Mouse (Mus musculus): ENCODE measurements around the gene Krtap4-8. TPM values are rescaled to one million over a fixed set of nuclear protein-coding genes. Genes with fewer than 3 reads are reported as not detected.
"Not testable (repeated sequence)": the region's sequence is repeated elsewhere in the genome, so short reads cannot be mapped to it uniquely, and the experiment has no call there.

Gene Krtap4-8
- polyA plus RNA-seq (2016; fragmentation: Nextera tagmentation; extraction: Ambion mirVana): not detected in 2 replicates

DNA sequence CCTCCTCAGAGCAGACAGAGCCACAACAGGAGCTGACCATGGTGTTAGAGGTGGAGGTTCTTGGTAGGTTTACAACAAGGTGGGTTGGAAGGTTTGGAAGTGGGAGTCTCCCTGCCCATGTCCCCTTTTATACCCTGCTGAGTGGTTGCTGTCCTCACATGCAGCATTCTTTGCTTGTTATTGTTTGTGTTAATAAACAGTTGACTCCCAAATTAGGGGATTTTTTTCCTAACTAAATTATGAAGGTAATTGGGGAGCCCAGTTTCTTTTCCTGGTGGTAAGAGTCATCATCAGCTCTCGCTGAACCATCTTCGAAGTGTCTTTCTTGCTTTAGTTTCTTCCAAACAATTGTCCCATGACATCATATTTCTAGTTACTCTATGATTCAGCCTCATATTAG lies at the start of gene Krtap4-8:
Gene Krtap4-8, minus strand, starts transcription at position 101 of the 400 bp plus-strand sequence.
- Histone ChIP-seq H3K27ac (no peak within 1 kb of the TSS), H3K9me3 (no peaks in the 10 kb centered on the region), H3K27me3 (ENCODE audit: insufficient read depth, poor library complexity, severe bottlenecking) (no peaks in the 10 kb centered on the region), H3K4me1 (replicated peaks) (peaks cover 10% of the 10 kb centered on the region), H3K4me3 (no peak within 1 kb of the TSS), H3K36me3 (no peaks in the 10 kb centered on the region)
- DNase-seq (ENCODE audit: low spot score): no peak
- WGBS: 94% methylated on average over 2 of the region's 2 CpGs

DNA sequence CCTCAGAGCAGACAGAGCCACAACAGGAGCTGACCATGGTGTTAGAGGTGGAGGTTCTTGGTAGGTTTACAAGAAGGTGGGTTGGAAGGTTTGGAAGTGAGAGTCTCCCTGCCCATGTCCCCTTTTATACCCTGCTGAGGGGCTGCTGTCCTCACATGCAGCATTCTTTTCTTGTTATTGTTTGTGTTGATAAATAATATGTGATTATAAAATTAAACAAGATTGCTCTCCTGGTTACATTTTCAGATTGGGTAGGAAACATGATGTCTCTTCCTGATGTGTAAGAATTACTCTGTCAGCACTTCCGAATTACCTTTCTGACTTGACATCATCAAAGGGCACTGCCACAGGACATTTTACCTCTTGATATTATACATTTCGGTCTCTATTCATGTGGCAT lies 35.1 kb upstream of the Krtap4-8 start, which contains the start of gene Gm11564:
Gene Gm11564, minus strand, starts transcription at position 101 of the 400 bp plus-strand sequence.
- WGBS: 90% methylated on average over 2 of the region's 2 CpGs
- H3K9me3 ChIP-seq; H3K4me1 ChIP-seq (replicated peaks); DNase-seq (ENCODE audit: low spot score); H3K27ac ChIP-seq; H3K27me3 ChIP-seq (ENCODE audit: insufficient read depth, poor library complexity, severe bottlenecking); H3K36me3 ChIP-seq; H3K4me3 ChIP-seq: not testable (repeated sequence)

DNA sequence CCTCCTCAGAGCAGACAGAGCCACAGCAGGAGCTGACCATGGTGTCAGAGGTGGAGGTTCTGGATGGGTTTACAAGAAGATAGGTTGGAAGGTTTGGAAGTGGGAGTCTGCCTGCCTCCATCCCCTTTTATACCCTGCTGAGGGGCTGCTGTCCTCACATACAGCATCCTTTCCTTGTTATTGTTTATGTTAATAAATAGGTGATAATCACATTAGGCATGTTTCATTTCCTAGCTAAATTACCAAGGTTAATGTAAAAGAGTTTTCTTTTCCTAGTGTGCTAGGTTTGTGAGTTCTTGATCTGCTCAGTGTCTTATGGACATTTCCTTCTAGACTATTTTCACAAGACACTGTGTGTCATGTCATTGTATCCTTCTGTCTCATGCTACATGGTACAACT lies 29.3 kb upstream of the Krtap4-8 start, which contains the start of gene Krtap4-13:
Gene Krtap4-13, minus strand, starts transcription at position 101 of the 400 bp plus-strand sequence.
- not testable (repeated sequence) for H3K27ac ChIP-seq; H3K4me3 ChIP-seq; H3K36me3 ChIP-seq; DNase-seq (ENCODE audit: low spot score); H3K27me3 ChIP-seq (ENCODE audit: insufficient read depth, poor library complexity, severe bottlenecking); H3K4me1 ChIP-seq (replicated peaks); H3K9me3 ChIP-seq

DNA sequence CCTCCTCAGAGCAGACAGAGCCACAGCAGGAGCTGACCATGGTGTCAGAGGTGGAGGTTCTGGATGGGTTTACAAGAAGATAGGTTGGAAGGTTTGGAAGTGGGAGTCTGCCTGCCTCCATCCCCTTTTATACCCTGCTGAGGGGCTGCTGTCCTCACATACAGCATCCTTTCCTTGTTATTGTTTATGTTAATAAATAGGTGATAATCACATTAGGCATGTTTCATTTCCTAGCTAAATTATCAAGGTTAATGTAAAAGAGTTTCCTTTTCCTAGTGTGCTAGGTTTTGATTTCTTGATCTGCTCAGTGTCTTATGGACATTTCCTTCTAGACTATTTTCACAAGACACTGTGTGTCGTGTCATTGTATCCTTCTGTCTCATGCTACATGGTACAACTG lies 23.8 kb upstream of the Krtap4-8 start, which contains the start of gene Gm11554:
Gene Gm11554, minus strand, starts transcription at position 101 of the 400 bp plus-strand sequence.
- H3K9me3 ChIP-seq; H3K27me3 ChIP-seq (ENCODE audit: insufficient read depth, poor library complexity, severe bottlenecking); H3K4me3 ChIP-seq; DNase-seq (ENCODE audit: low spot score); H3K4me1 ChIP-seq (replicated peaks); H3K27ac ChIP-seq; H3K36me3 ChIP-seq: not testable (repeated sequence)
- WGBS: no CpG with 5 or more reads among the region's 1 CpGs

DNA sequence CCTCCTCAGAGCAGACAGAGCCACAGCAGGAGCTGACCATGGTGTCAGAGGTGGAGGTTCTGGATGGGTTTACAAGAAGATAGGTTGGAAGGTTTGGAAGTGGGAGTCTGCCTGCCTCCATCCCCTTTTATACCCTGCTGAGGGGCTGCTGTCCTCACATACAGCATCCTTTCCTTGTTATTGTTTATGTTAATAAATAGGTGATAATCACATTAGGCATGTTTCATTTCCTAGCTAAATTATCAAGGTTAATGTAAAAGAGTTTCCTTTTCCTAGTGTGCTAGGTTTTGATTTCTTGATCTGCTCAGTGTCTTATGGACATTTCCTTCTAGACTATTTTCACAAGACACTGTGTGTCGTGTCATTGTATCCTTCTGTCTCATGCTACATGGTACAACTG lies 18.3 kb upstream of the Krtap4-8 start, which contains the start of gene Gm11569:
Gene Gm11569, minus strand, starts transcription at position 101 of the 400 bp plus-strand sequence.
- not testable (repeated sequence) for H3K4me3 ChIP-seq; H3K9me3 ChIP-seq; H3K4me1 ChIP-seq (replicated peaks); DNase-seq (ENCODE audit: low spot score); H3K27me3 ChIP-seq (ENCODE audit: insufficient read depth, poor library complexity, severe bottlenecking); H3K36me3 ChIP-seq; H3K27ac ChIP-seq
- WGBS: no CpG with 5 or more reads among the region's 1 CpGs

DNA sequence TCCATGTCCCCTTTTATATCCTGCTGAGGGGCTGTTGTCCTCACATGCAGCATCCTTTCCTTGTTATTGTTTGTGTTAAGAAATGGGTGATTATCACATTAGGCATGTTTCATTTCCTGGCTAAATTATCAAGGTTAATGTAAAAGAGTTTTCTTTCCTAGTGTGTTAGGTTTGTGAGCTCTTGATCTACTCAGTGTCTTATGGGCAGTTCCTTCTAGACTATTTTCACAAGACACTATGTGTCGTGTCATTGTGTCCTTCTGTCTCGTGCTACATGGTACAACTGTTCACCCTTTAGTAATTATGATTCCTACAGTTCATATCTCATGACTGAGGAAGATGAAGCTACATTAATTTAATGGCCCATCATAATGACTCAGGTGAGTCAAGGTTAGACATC lies 12.9 kb upstream of the Krtap4-8 start, which contains the start of gene Gm11596:
Gene Gm11596, minus strand, starts transcription at position 101 of the 400 bp plus-strand sequence.
- 83% methylated on average over 2 of the region's 2 CpGs for whole genome bisulfite sequencing
- Histone ChIP-seq H3K4me1 (replicated peaks) (no peaks in the 10 kb centered on the region), H3K9me3 (no peaks in the 10 kb centered on the region), H3K36me3 (no peaks in the 10 kb centered on the region), H3K4me3 (no peak within 1 kb of the TSS), H3K27me3 (ENCODE audit: insufficient read depth, poor library complexity, severe bottlenecking) (no peaks in the 10 kb centered on the region), H3K27ac (no peak within 1 kb of the TSS)
- no peak for DNase-seq (ENCODE audit: low spot score)

DNA sequence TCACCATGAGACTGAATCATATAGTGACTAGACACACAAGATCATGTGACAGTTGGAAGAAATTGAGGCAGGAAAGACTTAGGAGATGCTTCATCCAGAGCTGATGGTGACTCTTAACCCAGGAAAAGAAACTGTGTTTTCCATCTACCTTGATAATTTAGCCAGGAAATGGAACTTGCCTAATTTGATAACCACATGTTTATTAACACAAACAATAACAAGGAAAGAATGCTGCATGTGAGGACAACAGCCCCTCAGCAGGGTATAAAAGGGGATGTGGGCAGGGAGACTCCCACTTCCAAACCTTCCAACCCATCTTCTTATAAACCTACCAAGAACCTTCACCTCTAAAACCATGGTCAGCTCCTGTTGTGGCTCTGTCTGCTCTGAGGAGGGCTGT lies 4.4 kb upstream of the Krtap4-8 start, which contains the start of gene Krtap4-9:
Gene Krtap4-9, plus strand, starts transcription at position 301 of the 400 bp plus-strand sequence.
- H3K4me1 ChIP-seq (replicated peaks); DNase-seq (ENCODE audit: low spot score); H3K36me3 ChIP-seq; H3K27ac ChIP-seq; H3K4me3 ChIP-seq; H3K9me3 ChIP-seq; H3K27me3 ChIP-seq (ENCODE audit: insufficient read depth, poor library complexity, severe bottlenecking): not testable (repeated sequence)

DNA sequence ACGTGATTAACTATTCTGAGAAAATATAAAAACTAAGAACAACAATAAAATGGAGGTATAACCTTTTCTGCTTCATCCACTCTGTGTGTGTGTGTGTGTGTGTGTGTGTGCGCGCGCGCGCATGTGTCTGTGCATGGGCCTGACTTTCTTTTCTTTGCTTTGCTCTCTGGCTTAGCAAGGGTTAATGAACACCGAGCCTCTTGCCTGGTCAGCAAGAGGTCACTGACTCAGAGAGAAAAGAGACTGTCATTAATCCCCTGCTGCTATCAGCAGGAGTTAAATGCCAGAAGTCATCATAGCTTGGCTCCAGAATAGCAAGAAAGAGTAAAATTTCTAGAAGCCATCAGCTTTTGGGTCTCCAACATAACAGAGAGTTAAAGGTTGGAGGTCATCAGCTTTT lies 2.1 kb downstream of the Krtap4-8 start:
- Histone ChIP-seq H3K4me3 (no peak overlapping the region), H3K27me3 (ENCODE audit: insufficient read depth, poor library complexity, severe bottlenecking) (no peaks in the 10 kb centered on the region), H3K4me1 (replicated peaks) (peaks cover 10% of the 10 kb centered on the region), H3K36me3 (no peaks in the 10 kb centered on the region), H3K27ac (no peak overlapping the region), H3K9me3 (no peaks in the 10 kb centered on the region)
- peak; percentile 22 for DNase-seq (ENCODE audit: low spot score)
- 50% methylated on average over 7 of the region's 7 CpGs for WGBS

DNA sequence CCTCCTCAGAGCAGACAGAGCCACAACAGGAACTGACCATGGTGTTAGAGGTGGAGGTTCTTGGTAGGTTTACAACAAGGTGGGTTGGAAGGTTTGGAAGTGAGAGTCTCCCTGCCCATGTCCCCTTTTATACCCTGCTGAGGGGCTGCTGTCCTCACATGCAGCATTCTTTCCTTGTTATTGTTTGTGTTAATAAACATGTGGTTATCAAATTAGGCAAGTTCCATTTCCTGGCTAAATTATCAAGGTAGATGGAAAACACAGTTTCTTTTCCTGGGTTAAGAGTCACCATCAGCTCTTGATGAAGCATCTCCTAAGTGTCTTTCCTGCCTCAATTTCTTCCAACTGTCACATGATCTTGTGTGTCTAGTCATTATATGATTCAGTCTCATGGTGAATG lies 7.7 kb downstream of the Krtap4-8 start, which contains the start of gene Gm11595:
Gene Gm11595, minus strand, starts transcription at position 101 of the 400 bp plus-strand sequence.
- H3K4me3 ChIP-seq; H3K4me1 ChIP-seq (replicated peaks); H3K27me3 ChIP-seq (ENCODE audit: insufficient read depth, poor library complexity, severe bottlenecking); DNase-seq (ENCODE audit: low spot score); H3K36me3 ChIP-seq; H3K9me3 ChIP-seq; H3K27ac ChIP-seq: not testable (repeated sequence)

DNA sequence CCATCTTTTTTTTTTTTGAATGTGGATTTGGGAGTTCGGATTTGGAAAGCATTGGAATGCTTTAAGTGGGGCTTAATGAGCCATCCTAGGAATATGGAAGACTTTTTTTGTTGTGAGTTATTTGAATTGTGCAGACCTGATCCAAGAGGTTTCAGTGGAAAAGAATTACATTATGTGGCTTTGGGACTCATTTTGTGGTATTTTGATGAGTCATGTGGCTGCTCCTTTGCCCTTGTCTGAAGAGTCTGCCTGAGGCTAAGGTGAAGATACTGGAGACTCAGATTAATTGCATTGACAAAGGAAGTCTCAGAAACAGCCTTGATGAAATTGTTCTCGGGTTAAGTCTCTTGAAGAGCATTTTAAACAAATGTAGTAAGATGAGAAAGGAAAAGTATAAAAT lies 12.1 kb downstream of the Krtap4-8 start:
- Histone ChIP-seq H3K4me3 (no peak overlapping the region), H3K9me3 (no peaks in the 10 kb centered on the region), H3K36me3 (no peaks in the 10 kb centered on the region), H3K27me3 (ENCODE audit: insufficient read depth, poor library complexity, severe bottlenecking) (no peaks in the 10 kb centered on the region), H3K27ac (no peak overlapping the region), H3K4me1 (replicated peaks) (no peaks in the 10 kb centered on the region)
- WGBS: 80% methylated on average over 2 of the region's 2 CpGs
- no peak for DNase-seq (ENCODE audit: low spot score)

DNA sequence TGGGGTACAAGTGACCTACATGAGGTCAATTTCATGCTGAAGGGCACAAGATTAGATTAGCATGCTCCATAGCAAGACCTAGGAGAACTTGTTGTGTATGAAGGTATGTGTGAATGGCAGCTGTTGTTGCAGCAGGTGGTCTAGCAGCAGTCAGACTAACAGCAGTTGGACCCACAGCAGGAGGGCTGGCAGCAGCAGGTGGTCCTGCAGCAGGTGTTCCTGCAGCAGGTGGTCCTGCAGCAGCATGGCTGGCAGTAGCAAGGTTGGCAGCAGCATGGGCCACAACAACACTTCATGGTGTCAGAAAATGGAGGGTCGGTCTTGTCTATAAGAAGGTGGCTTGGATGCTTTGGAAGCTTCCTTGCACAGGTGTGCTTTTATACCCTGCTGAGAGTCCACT lies 21.6 kb downstream of the Krtap4-8 start:
- 97% methylated on average over 1 of the region's 1 CpGs for WGBS
- DNase-seq (ENCODE audit: low spot score): no peak
- no peaks in the 10 kb centered on the region for H3K36me3 ChIP-seq
- H3K4me1 ChIP-seq (replicated peaks): no peaks in the 10 kb centered on the region
- no peak overlapping the region for H3K27ac ChIP-seq
- no peaks in the 10 kb centered on the region for H3K9me3 ChIP-seq
- no peak overlapping the region for H3K4me3 ChIP-seq
- no peaks in the 10 kb centered on the region for H3K27me3 ChIP-seq (ENCODE audit: insufficient read depth, poor library complexity, severe bottlenecking)

DNA sequence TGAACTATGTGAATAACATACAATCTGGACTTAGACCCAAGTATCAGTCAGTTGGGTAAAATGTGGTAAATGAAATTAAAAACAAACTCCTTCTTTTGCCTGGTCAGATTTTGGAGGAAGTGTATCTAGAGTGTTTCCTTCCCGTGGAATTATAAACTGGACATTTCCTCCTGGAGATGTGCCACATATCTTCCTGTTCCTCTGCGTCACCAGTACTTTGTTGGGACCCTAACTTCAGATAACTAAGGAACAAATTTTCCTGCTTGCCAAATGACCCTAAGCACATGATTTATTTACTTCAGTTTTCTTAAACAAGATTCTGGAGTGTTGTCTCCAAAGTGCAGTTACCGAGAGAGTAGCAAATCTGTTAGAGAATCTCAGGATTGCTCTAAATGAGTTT lies 36.5 kb downstream of the Krtap4-8 start:
- Histone ChIP-seq H3K36me3 (no peaks in the 10 kb centered on the region), H3K4me3 (no peak overlapping the region), H3K27me3 (ENCODE audit: insufficient read depth, poor library complexity, severe bottlenecking) (no peaks in the 10 kb centered on the region), H3K27ac (no peak overlapping the region), H3K9me3 (no peaks in the 10 kb centered on the region), H3K4me1 (replicated peaks) (no peaks in the 10 kb centered on the region)
- no peak for DNase-seq (ENCODE audit: low spot score)
- WGBS: 91% methylated on average over 3 of the region's 3 CpGs

DNA sequence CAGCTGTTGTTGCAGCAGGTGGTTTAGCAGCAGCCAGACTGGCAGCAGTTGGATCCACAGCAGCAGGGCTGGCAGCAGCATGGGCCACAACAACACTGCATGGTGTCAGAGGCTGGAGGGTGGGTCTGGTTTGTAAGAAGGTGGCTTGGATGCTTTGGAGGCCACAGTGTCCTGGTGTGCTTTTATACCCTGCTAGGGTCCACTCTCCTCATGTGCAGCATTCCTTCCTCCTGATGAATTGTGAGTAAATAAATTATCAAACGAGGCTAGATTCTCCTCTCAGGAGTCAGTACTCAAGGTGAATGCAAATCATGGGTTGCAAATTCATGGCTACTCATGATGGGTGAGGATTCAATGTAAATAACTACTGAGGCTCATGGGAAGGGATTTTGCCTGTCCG lies 46.3 kb downstream of the Krtap4-8 start, which contains the start of gene Gm14180:
Gene Gm14180, minus strand, starts transcription at position 101 of the 400 bp plus-strand sequence.
- H3K4me3 ChIP-seq: no peak within 1 kb of the TSS
- DNase-seq (ENCODE audit: low spot score): no peak
- no peaks in the 10 kb centered on the region for H3K36me3 ChIP-seq
- WGBS: 80% methylated on average over 2 of the region's 2 CpGs
- H3K27ac ChIP-seq: no peak within 1 kb of the TSS
- H3K27me3 ChIP-seq (ENCODE audit: insufficient read depth, poor library complexity, severe bottlenecking): no peaks in the 10 kb centered on the region
- no peaks in the 10 kb centered on the region for H3K4me1 ChIP-seq (replicated peaks)
- no peaks in the 10 kb centered on the region for H3K9me3 ChIP-seq

Measured in hindbrain, embryonic 10.5 days (tissue).